Mouse (Mus musculus): ENCODE measurements at regions not wholly inside any gene's neighbourhood (a gene's known extent, or its start where the extent isn't known, plus 50 kb on each side); places are given as distances from the start of the nearest gene placed in this dataset.
"Not testable (repeated sequence)": the region's sequence is repeated elsewhere in the genome, so short reads cannot be mapped to it uniquely, and the experiment has no call there.

GRCm38 (mm10) chr12:19125541-19125940 lies 611.2 kb downstream of the 5730507C01Rik start:
- no peaks in the 10 kb centered on the region for H3K36me3 ChIP-seq (ENCODE audit: control insufficient read depth, insufficient read depth, low read length, poor library complexity, severe bottlenecking)
- H3K27me3 ChIP-seq (ENCODE audit: control insufficient read depth, insufficient read depth, low read length, poor library complexity, severe bottlenecking) = no peaks in the 10 kb centered on the region
- no peak for DNase-seq (ENCODE audit: low read depth, low spot score)

DNA sequence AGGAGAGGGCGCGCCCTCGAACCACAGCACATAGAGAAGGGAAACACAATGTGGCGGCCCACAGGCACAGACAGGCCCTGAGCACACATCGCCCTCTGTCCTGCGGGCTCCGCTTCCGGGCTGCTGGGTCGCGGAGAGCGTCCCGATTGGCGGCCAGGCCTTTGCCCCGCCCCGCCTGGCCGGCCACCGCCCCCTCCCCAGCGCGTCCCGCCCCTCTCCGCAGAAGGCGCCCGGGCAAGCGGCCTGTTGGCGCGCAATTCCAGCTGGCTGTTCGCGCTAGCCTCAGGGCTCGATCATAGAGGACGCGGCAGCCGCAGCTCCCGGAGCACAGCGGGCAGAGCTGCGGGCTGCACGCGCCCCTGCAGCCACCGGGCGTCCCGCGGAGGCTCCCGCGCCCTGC lies 661.3 kb downstream of the 5730507C01Rik start:
- no peak for DNase-seq (ENCODE audit: low read depth, low spot score)
- Histone ChIP-seq H3K27me3 (ENCODE audit: control insufficient read depth, insufficient read depth, low read length, poor library complexity, severe bottlenecking) (no peaks in the 10 kb centered on the region), H3K36me3 (ENCODE audit: control insufficient read depth, insufficient read depth, low read length, poor library complexity, severe bottlenecking) (no peaks in the 10 kb centered on the region)

DNA sequence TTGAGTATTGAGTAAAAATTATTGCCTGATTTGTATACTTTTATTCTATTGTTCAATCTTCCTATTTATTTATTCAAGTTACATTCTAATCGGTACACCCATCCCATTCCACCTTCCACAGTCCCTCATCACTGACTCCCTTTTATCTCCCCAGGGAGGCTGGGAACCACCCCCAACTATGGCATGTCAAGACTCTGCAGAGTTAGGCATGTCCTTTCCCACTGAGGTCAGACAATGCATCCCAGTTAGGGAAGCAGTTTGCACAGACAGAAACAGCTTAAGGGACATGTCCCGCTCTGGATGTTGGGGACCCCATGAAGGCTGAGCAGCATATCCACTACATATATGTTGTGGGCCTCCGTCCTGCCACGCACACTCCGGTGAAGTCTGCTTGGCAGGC lies 678.1 kb downstream of the 5730507C01Rik start:
- H3K27me3 ChIP-seq (ENCODE audit: control insufficient read depth, insufficient read depth, low read length, poor library complexity, severe bottlenecking) = no peaks in the 10 kb centered on the region
- DNase-seq (ENCODE audit: low read depth, low spot score) = no peak
- no peaks in the 10 kb centered on the region for H3K36me3 ChIP-seq (ENCODE audit: control insufficient read depth, insufficient read depth, low read length, poor library complexity, severe bottlenecking)

GRCm38 (mm10) chr12:19193041-19193440 lies 678.7 kb downstream of the 5730507C01Rik start:
- H3K36me3 ChIP-seq (ENCODE audit: control insufficient read depth, insufficient read depth, low read length, poor library complexity, severe bottlenecking); H3K27me3 ChIP-seq (ENCODE audit: control insufficient read depth, insufficient read depth, low read length, poor library complexity, severe bottlenecking); DNase-seq (ENCODE audit: low read depth, low spot score): not testable (repeated sequence)

DNA sequence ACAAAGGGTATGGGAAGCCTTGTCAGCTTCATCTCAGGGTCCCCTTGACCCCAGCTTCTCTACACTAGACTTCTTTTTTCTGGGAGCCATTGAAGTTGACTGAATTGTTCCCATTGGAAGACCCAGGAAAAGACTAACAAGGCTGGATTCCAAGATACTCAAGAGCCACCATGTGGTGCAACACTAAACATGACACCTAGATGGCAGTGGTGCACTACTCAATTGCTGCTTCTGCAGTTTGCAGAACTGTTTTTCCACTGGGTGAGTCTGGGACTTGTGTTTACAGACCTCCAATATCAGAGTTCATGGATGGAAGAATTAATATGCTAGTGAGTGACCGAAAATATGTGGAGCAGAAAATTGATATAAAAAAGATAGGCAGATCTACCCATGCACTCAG lies 709.7 kb downstream of the 5730507C01Rik start:
- H3K36me3 ChIP-seq (ENCODE audit: control insufficient read depth, insufficient read depth, low read length, poor library complexity, severe bottlenecking); DNase-seq (ENCODE audit: low read depth, low spot score): not testable (repeated sequence)

DNA sequence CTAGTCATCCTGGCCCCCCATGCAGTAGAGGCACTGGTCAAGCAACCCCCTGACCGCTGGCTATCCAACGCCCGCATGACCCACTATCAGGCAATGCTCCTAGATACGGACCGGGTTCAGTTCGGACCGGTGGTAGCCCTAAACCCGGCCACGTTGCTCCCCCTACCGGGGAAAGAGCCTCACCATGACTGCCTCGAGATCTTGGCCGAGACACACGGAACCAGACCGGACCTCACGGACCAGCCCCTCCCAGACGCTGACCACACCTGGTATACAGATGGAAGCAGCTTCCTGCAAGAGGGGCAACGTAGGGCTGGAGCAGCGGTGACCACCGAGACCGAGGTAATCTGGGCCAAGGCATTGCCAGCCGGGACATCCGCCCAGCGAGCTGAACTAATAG lies 707.6 kb upstream of the Gm21863 start:
- H3K27me3 ChIP-seq (ENCODE audit: control insufficient read depth, insufficient read depth, low read length, poor library complexity, severe bottlenecking); DNase-seq (ENCODE audit: low read depth, low spot score): not testable (repeated sequence)

More for the DNA sequence above, 709.7 kb downstream of the 5730507C01Rik start:
- not testable (repeated sequence) for H3K27me3 ChIP-seq (ENCODE audit: control insufficient read depth, insufficient read depth, low read length, poor library complexity, severe bottlenecking)

GRCm38 (mm10) chr12:19288271-19288890 lies 665.9 kb upstream of the Gm21863 start:
- not testable (repeated sequence) for H3K27me3 ChIP-seq (ENCODE audit: control insufficient read depth, insufficient read depth, low read length, poor library complexity, severe bottlenecking); H3K36me3 ChIP-seq (ENCODE audit: control insufficient read depth, insufficient read depth, low read length, poor library complexity, severe bottlenecking)
- peak; percentile 14 for DNase-seq (ENCODE audit: low read depth, low spot score)

More for the DNA sequence above, 707.6 kb upstream of the Gm21863 start:
- H3K36me3 ChIP-seq (ENCODE audit: control insufficient read depth, insufficient read depth, low read length, poor library complexity, severe bottlenecking) = not testable (repeated sequence)

DNA sequence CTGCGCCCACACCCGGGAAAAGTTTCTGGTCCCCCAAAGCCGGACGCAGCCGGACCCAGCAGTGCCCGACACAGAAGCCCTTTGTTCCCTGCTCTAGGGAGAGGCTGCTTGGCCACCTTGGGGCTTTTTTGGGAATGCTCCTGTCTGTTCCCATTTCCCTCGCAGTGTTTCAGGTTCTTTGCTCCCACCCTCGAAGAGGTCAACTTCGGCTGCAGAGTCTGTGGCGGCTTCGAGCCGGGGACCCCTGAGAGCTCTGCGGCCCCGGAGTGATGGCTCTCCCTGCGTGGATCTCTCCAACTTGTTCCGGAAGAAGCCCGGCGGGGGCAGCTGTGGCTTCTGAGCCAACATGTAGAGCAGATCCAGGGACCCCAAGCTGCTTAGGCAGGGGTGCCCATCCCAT lies 665.3 kb upstream of the Gm21863 start:
- not testable (repeated sequence) for H3K36me3 ChIP-seq (ENCODE audit: control insufficient read depth, insufficient read depth, low read length, poor library complexity, severe bottlenecking); DNase-seq (ENCODE audit: low read depth, low spot score)

DNA sequence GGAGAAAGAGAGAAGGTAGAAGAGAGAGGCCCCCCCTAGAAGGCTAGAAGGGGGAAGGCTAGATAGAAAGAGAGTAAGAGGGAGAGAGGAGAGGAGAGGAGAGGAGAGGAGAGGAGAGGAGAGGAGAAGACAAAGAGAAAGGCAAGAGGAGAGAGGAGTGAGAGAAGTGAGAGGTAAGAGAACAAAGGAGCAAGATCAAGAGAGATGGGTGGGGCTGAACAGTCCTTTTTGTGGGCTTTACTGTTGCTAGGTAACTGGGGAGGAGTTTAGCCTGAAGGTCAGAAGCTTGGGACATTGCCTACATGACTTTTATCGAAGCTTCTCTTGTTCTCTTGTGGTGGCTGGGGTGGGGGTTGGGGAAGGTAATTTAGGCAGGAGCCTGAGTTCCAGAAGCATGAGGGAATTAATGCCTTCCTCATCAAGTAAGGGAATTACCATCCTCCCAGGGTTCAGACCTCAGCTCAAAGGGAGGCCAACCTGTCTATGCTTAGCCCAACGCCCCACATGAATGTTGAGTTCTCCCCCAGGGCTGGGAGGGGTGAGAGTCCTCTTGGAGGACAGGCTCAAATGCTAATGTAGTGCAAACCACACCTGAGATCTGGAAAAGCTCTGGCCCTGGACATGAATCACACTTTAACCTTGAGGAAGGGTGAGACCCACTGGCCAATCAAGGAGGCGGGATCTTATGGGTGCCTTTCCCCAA lies 662.1 kb upstream of the Gm21863 start:
- H3K36me3 ChIP-seq (ENCODE audit: control insufficient read depth, insufficient read depth, low read length, poor library complexity, severe bottlenecking); DNase-seq (ENCODE audit: low read depth, low spot score); H3K27me3 ChIP-seq (ENCODE audit: control insufficient read depth, insufficient read depth, low read length, poor library complexity, severe bottlenecking): not testable (repeated sequence)

More for the DNA sequence above, 665.3 kb upstream of the Gm21863 start:
- H3K27me3 ChIP-seq (ENCODE audit: control insufficient read depth, insufficient read depth, low read length, poor library complexity, severe bottlenecking) = not testable (repeated sequence)

Measured in splenic B cell, adult 2 months (primary cell).